Mouse (Mus musculus) limb, embryonic 12.5 days (tissue): ENCODE results near the gene Pros1. TPM values are rescaled to one million over a fixed set of nuclear protein-coding genes. Genes with fewer than 3 reads are reported as not detected.

Experiments used
- ATAC-seq: fragments of 200-750 bp; cut with Nextera tagmentation; 2 replicates; pipeline ENCODE4 v1.8.0; 2017; ENCODE audit warnings: low read depth, moderate TSS enrichment; ENCODE audit not compliant: insufficient number of reproducible peaks, insufficient read depth, low FRiP score, low TSS enrichment
- H3K27ac ChIP-seq: fragments of 300-500 bp; sonication (generic); 2 replicates; pipeline ENCODE4 v1.5.1; 2016; ENCODE audit warnings: mild to moderate bottlenecking, moderate library complexity
- H3K27me3 ChIP-seq: fragments of 300-500 bp; sonication (generic); 2 replicates; pipeline ENCODE4 v1.6.1; 2016; ENCODE audit warnings: mild to moderate bottlenecking, moderate library complexity
- H3K36me3 ChIP-seq: fragments of 300-500 bp; sonication (generic); 2 replicates; pipeline ENCODE4 v1.6.1; 2016; ENCODE audit warnings: mild to moderate bottlenecking, moderate library complexity
- H3K4me1 ChIP-seq: fragments of 300-500 bp; sonication (generic); replicated peaks from 2 replicates; pipeline ENCODE4 v1.6.1; 2016
- H3K4me2 ChIP-seq: fragments of 300-500 bp; sonication (generic); 2 replicates; pipeline ENCODE4 v1.6.1; 2016; ENCODE audit warnings: mild to moderate bottlenecking, moderate library complexity
- H3K4me3 ChIP-seq: fragments of 300-500 bp; sonication (generic); replicated peaks from 2 replicates; pipeline ENCODE4 v1.5.1; 2016; ENCODE audit warnings: mild to moderate bottlenecking
- H3K9ac ChIP-seq: fragments of 300-500 bp; sonication (generic); replicated peaks from 2 replicates; pipeline ENCODE4 v1.6.1; 2016; ENCODE audit warnings: mild to moderate bottlenecking, moderate library complexity
- H3K9me3 ChIP-seq: fragments of 300-500 bp; sonication (generic); 2 replicates; pipeline ENCODE4 v1.6.1; 2016; ENCODE audit warnings: mild to moderate bottlenecking, moderate library complexity
- WGBS: fragments of 180-500 bp; shearing (Covaris S2); methylation state at CpG from one replicate; pipeline ENCODE4 v1.1.7; 2016; 5-methylcytosine and 5-hydroxymethylcytosine counted together
- polyA plus RNA-seq: library from polyadenylated mRNA; unstranded; fragments of >200 nt; fragmentation: Nextera tagmentation; extraction: Ambion mirVana; gene quantifications from 2 replicates; pipeline ENCODE4 v1.2.1, GENCODE M21; 2016

Pros1 gene
- polyA plus RNA-seq, 1 experiment from 2014 or later: 23.8 TPM

- Histone ChIP-seq H3K4me3 (no peak overlapping the region), H3K9ac (no peak overlapping the region), H3K36me3 (no peaks in the 10 kb centered on the region), H3K4me2 (no peak overlapping the region), H3K4me1 (0 out of 2 replicates have a peak, but pooled peaks cover 7% of the 10 kb centered on the region), H3K27ac (no peak overlapping the region), H3K27me3 (no peaks in the 10 kb centered on the region), H3K9me3 (no peaks in the 10 kb centered on the region)
- WGBS: 83% methylated on average over 3 of the region's 3 CpGs
- ATAC-seq: no peak
Measured at GRCm38 (mm10) chr16:62834016-62834735, 19.9 kb upstream of the Pros1 start.

GRCm38 (mm10) chr16:62845341-62845740 lies 8.8 kb upstream of the Pros1 start:
- ATAC-seq: no peak
- Histone ChIP-seq H3K4me2 (peak overlapping the region; percentile 89), H3K9ac (no peak overlapping the region), H3K36me3 (no peaks in the 10 kb centered on the region), H3K9me3 (no peaks in the 10 kb centered on the region), H3K27ac (no peak overlapping the region), H3K27me3 (no peaks in the 10 kb centered on the region), H3K4me3 (no peak overlapping the region), H3K4me1 (peaks cover 11% of the 10 kb centered on the region)
- 84% methylated on average over 6 of the region's 6 CpGs for WGBS

DNA sequence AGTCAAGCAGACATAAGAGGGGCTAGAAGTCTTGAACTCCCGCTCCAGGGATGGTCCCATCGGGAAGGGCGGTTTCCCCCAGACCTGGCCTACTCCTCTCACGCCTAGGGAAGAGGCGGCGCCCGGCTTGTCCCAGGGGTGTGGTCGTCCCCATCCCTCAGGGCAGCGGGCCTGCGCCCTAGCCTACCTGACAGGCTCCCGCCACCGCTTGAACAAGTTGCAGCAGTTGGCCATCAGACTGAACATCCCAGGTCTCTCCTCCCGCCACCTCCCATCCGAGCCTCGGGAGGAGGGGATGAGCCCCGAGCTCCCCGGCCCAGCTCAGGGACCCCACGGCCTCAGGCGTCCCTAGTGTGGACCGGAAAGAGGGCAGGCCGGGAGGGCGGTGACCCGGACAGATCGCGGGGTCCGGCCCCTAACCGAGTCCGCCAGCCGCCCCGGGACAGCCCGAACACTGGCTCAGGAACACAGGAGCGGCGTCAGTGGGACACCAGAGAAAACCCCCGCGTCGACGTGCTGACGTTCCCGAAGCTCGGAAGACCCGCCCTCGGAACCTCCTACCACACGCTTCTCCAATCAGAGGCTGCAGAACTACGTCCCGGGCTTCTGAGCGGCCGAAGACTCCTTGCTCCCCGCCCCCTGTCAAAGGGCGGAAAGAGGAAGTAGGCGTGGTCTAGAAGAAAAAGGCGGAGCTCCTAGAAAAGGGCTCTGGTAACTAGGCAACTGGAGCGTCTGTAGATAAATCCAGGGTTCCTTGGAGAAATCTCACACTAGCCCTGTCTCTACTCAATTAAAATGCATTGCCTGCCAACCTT lies 7.4 kb upstream of the Pros1 start, which contains the start of gene Arl13b:
TSS of gene Arl13b (minus strand) at position 543 of the 815 bp plus-strand sequence.
- under 1% methylated on average over 52 of the region's 52 CpGs for WGBS
- Histone ChIP-seq H3K4me2 (peak within 1 kb of the TSS; percentile 89), H3K27ac (peak within 1 kb of the TSS; percentile 68), H3K4me1 (peaks cover 11% of the 10 kb centered on the region), H3K4me3 (peak within 1 kb of the TSS; percentile 79), H3K9me3 (no peaks in the 10 kb centered on the region), H3K36me3 (no peaks in the 10 kb centered on the region), H3K9ac (peak within 1 kb of the TSS; percentile 82), H3K27me3 (no peaks in the 10 kb centered on the region)
- peak; percentile 99 for ATAC-seq

DNA sequence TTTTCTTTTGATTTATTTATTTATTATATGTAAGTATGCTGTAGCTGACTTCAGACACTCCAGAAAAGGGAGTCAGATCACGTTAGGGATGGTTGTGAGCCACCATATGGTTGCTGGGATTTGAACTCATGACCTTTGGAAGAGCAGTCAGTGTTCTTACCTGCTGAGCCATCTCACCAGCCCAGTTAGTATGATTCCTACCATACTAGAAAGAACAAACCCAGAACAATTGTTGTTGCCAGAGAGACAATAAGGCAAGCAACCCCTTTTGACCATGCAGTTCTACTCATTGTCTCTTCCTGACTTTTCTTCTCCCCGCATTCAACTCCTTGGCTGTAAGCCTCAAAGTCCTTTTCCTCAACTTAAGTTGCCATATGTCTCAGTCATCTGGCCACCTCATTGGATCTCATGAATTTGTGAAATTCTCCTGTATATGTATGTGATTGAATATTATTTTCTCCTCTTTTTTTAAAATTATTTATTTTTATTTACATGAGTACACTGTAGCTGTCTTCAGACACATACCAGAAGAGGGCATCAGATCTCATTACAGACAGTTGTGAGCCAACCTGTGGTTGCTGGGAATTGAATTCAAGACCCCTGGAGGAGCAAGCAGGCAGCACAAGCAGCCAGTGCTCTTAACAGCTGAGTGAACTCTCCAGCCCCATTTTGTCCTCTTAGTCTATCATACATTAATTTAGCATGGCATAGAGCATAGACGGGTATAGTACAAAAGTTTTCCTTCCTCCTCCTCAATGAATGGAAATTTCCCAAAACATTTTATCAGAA lies 1.4 kb upstream of the Pros1 start:
- Histone ChIP-seq H3K9me3 (no peaks in the 10 kb centered on the region), H3K9ac (no peak overlapping the region), H3K4me2 (no peak overlapping the region), H3K4me1 (no peaks in the 10 kb centered on the region), H3K27ac (no peak overlapping the region), H3K36me3 (no peaks in the 10 kb centered on the region), H3K4me3 (no peak overlapping the region), H3K27me3 (no peaks in the 10 kb centered on the region)
- 86% methylated on average over 3 of the region's 3 CpGs for WGBS
- ATAC-seq: no peak

DNA sequence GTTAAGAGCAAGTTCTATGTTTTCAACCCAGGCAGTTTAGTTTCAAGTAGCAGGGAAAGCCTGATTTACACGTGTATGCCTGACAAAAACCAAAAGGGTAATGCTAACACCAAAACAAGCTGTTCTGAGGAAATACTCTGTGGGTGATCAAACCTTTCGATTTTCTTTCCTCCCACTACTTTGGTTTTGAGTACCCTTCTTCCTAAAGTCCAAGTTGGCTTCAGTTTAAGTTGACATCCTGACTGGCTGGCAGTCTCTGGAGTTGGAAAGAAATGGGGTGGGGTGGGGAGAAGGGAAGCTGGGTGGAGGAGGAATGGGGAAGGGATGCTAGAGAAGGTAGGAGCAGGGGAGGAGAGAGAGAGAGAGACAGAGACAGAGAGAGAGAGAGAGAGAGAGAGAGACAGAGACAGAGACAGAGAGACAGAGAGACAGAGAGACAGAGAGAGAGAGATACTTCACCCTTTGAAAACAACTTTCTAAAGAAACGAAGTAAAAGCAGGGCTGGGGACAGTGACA lies 438 bp upstream of the Pros1 start:
- 18% methylated on average over 3 of the region's 3 CpGs for WGBS
- Histone ChIP-seq H3K27me3 (no peaks in the 10 kb centered on the region), H3K27ac (peak overlapping the region; percentile 68), H3K9ac (peak overlapping the region; percentile 78), H3K4me1 (no peaks in the 10 kb centered on the region), H3K9me3 (no peaks in the 10 kb centered on the region), H3K36me3 (no peaks in the 10 kb centered on the region), H3K4me3 (peak overlapping the region; percentile 59), H3K4me2 (peak overlapping the region; percentile 79)
- ATAC-seq: no peak

GRCm38 (mm10) chr16:62855385-62855784 lies 1.3 kb downstream of the Pros1 start:
- Histone ChIP-seq H3K9ac (no peak overlapping the region), H3K27ac (no peak overlapping the region), H3K4me2 (no peak overlapping the region), H3K4me3 (no peak overlapping the region), H3K27me3 (no peaks in the 10 kb centered on the region), H3K36me3 (no peaks in the 10 kb centered on the region), H3K4me1 (no peaks in the 10 kb centered on the region), H3K9me3 (no peaks in the 10 kb centered on the region)
- WGBS: 78% methylated on average over 6 of the region's 6 CpGs
- ATAC-seq: no peak

DNA sequence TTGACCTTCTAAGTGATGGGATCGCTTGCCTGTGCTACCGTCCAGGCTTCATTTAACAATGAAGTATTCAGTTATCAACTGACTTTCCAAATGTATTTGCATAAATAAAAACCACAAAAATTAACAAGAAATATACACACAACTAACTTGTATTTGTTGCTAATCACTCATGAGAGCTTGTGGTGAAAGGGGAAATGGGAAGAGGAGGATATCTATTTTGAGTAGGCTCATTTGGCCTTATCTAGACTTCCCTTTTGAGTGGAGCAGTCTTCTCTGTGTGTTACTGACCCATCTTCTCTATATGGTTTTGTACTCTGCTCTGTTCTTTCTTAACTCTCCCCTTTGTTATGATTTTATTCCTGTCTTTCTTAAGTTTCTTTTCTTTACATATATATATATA lies 2.2 kb downstream of the Pros1 start:
- WGBS: 92% methylated on average over 2 of the region's 2 CpGs
- Histone ChIP-seq H3K4me3 (no peak overlapping the region), H3K27ac (no peak overlapping the region), H3K36me3 (no peaks in the 10 kb centered on the region), H3K9me3 (no peaks in the 10 kb centered on the region), H3K4me2 (no peak overlapping the region), H3K27me3 (no peaks in the 10 kb centered on the region), H3K4me1 (no peaks in the 10 kb centered on the region), H3K9ac (no peak overlapping the region)
- no peak for ATAC-seq

- Histone ChIP-seq H3K9me3 (no peaks in the 10 kb centered on the region), H3K27ac (no peak overlapping the region), H3K4me1 (no peaks in the 10 kb centered on the region), H3K9ac (no peak overlapping the region), H3K4me2 (no peak overlapping the region), H3K27me3 (no peaks in the 10 kb centered on the region), H3K4me3 (no peak overlapping the region), H3K36me3 (no peaks in the 10 kb centered on the region)
- no peak for ATAC-seq
- 88% methylated on average over 2 of the region's 2 CpGs for WGBS
Measured at GRCm38 (mm10) chr16:62857498-62857897, 3.4 kb downstream of the Pros1 start.

- H3K4me3 ChIP-seq: no peak overlapping the region
- no peak overlapping the region for H3K27ac ChIP-seq
- H3K4me1 ChIP-seq: no peaks in the 10 kb centered on the region
- no peaks in the 10 kb centered on the region for H3K27me3 ChIP-seq
- no peak for ATAC-seq
- no peak overlapping the region for H3K4me2 ChIP-seq
- WGBS: 92% methylated on average over 1 of the region's 1 CpGs
- no peaks in the 10 kb centered on the region for H3K9me3 ChIP-seq
- no peak overlapping the region for H3K9ac ChIP-seq
- H3K36me3 ChIP-seq: no peaks in the 10 kb centered on the region
Measured at GRCm38 (mm10) chr16:62858018-62858417, 3.9 kb downstream of the Pros1 start.

DNA sequence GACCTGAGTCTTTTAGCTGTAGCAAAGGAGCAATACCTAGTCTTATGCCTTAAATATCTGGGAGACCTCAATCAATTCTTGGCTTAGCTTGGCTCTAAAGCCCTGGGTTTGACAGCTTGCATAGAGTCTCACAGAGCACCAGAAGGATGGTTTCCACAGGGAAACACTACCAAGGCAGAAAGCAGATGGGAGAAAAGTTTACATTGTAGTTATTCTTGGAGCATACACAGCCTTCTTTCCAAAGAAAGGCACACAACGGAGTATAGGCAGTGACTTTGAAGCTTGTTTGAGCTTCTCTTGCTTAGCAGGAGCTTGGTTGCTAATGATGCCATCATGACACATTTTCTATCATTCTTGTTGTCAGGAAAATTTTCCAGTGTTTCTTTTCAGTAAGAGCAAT lies 6.0 kb downstream of the Pros1 start:
- H3K4me3 ChIP-seq: no peak overlapping the region
- H3K4me1 ChIP-seq: no peaks in the 10 kb centered on the region
- no peak overlapping the region for H3K27ac ChIP-seq
- 81% methylated on average over 1 of the region's 1 CpGs for WGBS
- no peak overlapping the region for H3K9ac ChIP-seq
- no peaks in the 10 kb centered on the region for H3K36me3 ChIP-seq
- no peak overlapping the region for H3K4me2 ChIP-seq
- ATAC-seq: no peak
- no peaks in the 10 kb centered on the region for H3K27me3 ChIP-seq
- H3K9me3 ChIP-seq: no peaks in the 10 kb centered on the region

DNA sequence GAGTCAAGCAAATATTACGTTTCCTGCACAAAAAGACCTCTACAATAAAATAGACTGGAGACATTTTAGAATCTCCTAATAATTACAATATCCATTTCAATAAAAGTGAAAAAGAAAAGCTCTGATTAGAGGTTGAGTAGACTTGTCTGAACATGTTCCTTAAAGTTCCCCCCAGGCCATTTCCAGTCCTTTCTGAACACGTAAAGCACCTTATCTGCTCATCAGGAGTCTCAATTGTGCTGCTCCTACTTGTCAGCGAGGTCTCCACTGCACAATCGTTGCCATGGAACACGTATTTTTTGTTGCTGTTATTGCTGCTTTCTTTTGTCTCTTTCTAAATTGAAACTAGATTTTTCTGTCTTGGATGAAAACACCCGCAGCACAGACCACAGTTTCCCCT lies 7.3 kb downstream of the Pros1 start:
- Histone ChIP-seq H3K9ac (no peak overlapping the region), H3K4me1 (no peaks in the 10 kb centered on the region), H3K9me3 (no peaks in the 10 kb centered on the region), H3K27me3 (no peaks in the 10 kb centered on the region), H3K4me2 (no peak overlapping the region), H3K36me3 (no peaks in the 10 kb centered on the region), H3K4me3 (no peak overlapping the region), H3K27ac (no peak overlapping the region)
- no peak for ATAC-seq
- 78% methylated on average over 6 of the region's 6 CpGs for WGBS
